Mouse (Mus musculus) brown adipose tissue, adult 24 weeks (tissue): ENCODE measurements around the gene Cdkl4. TPM values are rescaled to one million over a fixed set of nuclear protein-coding genes. Genes with fewer than 3 reads are reported as not detected.
A peak's percentile ranks its signal among the peaks of the same experiment; 100 is the strongest.

ENCODE experiments used
- H3K27ac ChIP-seq: fragments of 200-500 bp; replicated peaks from 2 replicates; pipeline ENCODE4 v1.5.1; 2012; ENCODE audit warnings: low read depth, mild to moderate bottlenecking, low read length
- H3K4me1 ChIP-seq: fragments of 200-500 bp; 2 replicates; pipeline ENCODE4 v1.6.1; 2012; ENCODE audit warnings: low read length, mixed read lengths; ENCODE audit not compliant: control insufficient read depth, insufficient read depth, insufficient read length
- H3K4me3 ChIP-seq: fragments of 200-500 bp; 2 replicates; pipeline ENCODE4 v1.5.1; 2012; ENCODE audit warnings: low read depth, mild to moderate bottlenecking, low read length, moderate library complexity; ENCODE audit not compliant: insufficient read depth
- polyA plus RNA-seq: library from polyadenylated mRNA; stranded (reverse); fragments of >200 nt; gene quantifications from 2 replicates; pipeline ENCODE4 v1.2.4, GENCODE M21; 2012; ENCODE audit not compliant: missing spikeins, insufficient read depth, insufficient read length

Cdkl4 gene
- not detected in 2 replicates for polyA plus RNA-seq

DNA sequence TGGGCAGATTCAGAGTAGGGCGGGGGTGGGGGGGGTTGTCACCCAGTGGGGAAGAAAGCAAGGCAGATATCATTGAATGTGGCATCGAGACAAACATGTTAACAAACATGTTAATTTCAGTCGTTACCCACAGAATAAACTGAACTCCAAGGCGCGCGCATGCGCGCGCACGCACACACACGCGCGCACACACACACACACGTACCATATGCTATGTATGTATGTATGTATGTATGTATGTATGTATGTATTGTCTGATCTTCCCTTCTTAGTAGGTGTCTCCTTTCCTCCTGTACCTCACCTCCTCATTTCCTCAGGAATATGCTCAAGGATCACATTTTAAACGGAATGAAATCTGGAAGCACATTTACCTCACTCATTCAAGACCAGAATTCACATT is at the start of gene Cdkl4:
Gene Cdkl4, minus strand, starts transcription at position 175 of the 400 bp plus-strand sequence.
- H3K4me3 ChIP-seq: 0 out of 2 replicates have a peak within 1 kb of the TSS, but pooled peaks have one; percentile 4
- no peaks in the 10 kb centered on the region; the same call in 1 of the 2 replicates for H3K4me1 ChIP-seq
- no peak within 1 kb of the TSS for H3K27ac ChIP-seq

- Histone ChIP-seq H3K4me3 (no peak overlapping the region), H3K4me1 (no peaks in the 10 kb centered on the region), H3K27ac (no peak overlapping the region)
Measured at GRCm38 (mm10) chr17:80624979-80625378, 47.4 kb upstream of the Cdkl4 start.

DNA sequence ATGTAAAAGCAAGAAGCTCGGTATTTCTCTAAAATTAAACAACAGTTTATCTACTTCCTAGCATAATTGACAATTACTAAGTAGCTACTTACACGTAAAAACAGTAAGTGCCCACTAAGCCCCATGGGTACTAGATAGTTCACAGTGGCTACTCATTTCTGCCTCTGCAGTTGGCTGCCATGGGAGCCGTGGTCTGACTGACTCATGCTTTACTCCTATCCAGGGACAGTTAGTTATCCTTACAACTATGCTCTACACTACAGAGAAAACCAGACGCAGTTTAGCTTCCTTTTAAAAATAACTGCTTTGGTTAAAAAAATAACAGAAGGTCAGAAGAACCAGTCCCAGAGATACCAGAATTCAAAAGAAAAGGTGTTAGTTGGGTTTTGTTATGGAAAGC is 44.1 kb upstream of the Cdkl4 start:
- Histone ChIP-seq H3K4me1 (no peaks in the 10 kb centered on the region), H3K27ac (no peak overlapping the region), H3K4me3 (no peak overlapping the region)

- Histone ChIP-seq H3K27ac (no peak overlapping the region), H3K4me3 (no peak overlapping the region), H3K4me1 (no peaks in the 10 kb centered on the region)
Measured at GRCm38 (mm10) chr17:80620786-80621423, 43.3 kb upstream of the Cdkl4 start.

DNA sequence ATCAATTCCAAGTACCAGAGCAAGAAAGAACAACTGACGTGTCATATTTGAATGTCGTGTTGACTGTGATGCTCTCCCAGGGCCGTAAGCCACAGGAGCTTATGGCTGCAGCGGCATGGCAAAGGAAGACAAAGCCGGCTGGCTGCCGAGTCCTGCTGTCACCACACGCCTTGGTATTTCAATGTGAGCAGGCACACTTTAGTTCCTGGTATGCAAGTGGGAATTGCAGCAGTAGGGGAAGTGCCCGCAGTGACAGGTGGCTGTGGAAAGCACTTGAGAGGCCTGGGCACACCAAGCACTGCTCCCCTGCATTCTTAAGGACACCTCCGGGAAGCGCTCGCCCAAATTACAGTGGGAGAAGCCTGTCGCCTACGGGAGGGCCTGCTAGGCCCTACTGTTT is 41.9 kb upstream of the Cdkl4 start:
- no peak overlapping the region for H3K27ac ChIP-seq
- no peaks in the 10 kb centered on the region for H3K4me1 ChIP-seq
- no peak overlapping the region for H3K4me3 ChIP-seq

DNA sequence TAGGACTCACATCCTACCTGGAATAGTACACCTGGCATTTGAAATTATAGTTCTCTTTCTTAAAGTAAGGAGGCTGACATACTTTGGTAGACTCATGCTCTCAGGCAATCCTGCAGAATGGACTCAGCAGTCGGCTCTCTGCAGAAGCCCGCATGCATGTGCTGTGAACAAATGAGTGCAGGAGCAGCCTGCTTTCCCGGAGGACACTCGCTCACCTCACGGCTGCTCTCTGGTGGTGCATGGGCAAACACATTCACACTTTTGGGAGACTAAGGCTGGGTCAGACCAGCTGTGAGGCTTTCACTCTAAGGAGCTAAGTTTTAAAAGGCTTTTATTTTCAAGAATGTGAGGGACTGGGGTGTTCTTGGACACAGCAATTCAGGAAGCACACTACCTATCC is 41.3 kb upstream of the Cdkl4 start:
- Histone ChIP-seq H3K4me1 (no peaks in the 10 kb centered on the region), H3K27ac (no peak overlapping the region), H3K4me3 (no peak overlapping the region)

GRCm38 (mm10) chr17:80603806-80604205 is 26.2 kb upstream of the Cdkl4 start:
- Histone ChIP-seq H3K4me1 (no peaks in the 10 kb centered on the region), H3K27ac (no peak overlapping the region), H3K4me3 (no peak overlapping the region)

DNA sequence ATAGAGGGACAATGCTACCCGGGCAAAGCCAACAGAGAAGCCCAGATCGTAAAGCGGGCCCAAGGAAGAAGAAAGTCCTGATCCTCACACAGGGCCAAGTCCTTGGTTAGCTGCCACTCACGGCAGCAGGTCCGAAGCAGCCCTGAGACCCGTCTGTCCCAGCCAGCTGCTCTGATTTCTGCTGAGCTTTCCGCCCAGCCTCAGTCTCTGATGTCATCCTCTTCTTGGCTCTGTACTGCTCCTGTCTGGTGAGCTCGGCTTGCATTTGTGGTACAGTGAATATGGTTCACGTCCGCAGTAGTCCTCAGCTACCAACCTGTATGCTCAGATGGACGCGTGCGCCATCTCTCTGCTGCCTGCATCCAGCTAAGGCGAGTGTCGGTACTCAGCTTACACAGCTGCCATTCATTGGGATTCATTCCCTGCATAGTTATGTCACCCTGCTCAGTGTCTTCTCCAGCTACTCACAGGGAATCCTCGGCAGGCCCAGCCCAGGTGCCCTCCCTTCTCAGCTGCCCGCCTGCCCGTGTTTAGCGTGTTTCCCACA is 25.5 kb upstream of the Cdkl4 start:
- Histone ChIP-seq H3K4me1 (no peaks in the 10 kb centered on the region), H3K27ac (no peak overlapping the region), H3K4me3 (no peak overlapping the region)

- H3K4me1 ChIP-seq: no peaks in the 10 kb centered on the region
- no peak overlapping the region for H3K27ac ChIP-seq
- H3K4me3 ChIP-seq: no peak overlapping the region
Measured at GRCm38 (mm10) chr17:80601371-80601770, 23.8 kb upstream of the Cdkl4 start.

- H3K4me3 ChIP-seq: no peak overlapping the region
- H3K4me1 ChIP-seq: no peaks in the 10 kb centered on the region
- no peak overlapping the region for H3K27ac ChIP-seq
Measured at GRCm38 (mm10) chr17:80583051-80583450, 5.4 kb upstream of the Cdkl4 start.

DNA sequence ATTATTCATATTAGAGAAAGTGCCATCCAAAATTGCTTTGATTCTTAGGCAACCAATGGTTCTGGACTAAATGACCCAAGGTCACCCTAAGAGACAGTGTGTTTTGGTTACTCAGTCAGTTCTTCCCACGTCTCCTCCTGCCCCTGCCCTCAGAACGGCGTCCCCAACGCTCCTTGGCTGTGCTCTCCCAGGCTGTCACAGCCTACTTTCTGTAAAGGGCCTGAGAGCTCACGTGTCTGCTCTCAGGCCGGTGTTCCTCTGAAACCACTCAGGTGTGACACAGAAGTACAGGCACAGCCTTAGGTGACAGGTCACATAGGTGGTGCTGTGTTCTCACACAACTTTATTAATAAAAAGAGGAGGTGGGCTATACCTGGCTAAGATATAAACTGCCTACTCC is 2.3 kb upstream of the Cdkl4 start:
- no peaks in the 10 kb centered on the region for H3K4me1 ChIP-seq
- no peak overlapping the region for H3K4me3 ChIP-seq
- H3K27ac ChIP-seq: no peak overlapping the region

DNA sequence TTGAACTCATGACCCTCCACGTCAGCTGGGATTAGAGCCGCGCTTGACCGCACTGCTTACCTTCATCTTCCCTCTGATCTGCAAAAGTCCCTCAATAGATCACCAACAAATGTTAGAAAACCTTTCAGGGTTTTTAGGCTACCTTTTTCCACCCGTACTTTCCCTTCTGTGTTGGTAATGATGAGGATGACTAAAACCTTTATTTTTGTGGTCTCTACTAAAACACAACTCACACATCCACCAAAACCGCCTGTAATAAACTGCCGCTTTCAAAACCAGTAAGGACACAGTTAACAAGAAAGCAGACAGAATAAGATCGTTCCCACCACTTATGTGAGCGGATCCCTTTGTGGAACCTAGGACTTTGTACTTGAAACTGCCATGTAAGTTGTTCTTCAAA is 1.5 kb upstream of the Cdkl4 start:
- Histone ChIP-seq H3K4me3 (no peak overlapping the region), H3K27ac (no peak overlapping the region), H3K4me1 (no peaks in the 10 kb centered on the region; the same call in 1 of the 2 replicates)

GRCm38 (mm10) chr17:80578041-80578440 is 428 bp upstream of the Cdkl4 start:
- no peaks in the 10 kb centered on the region; the same call in 1 of the 2 replicates for H3K4me1 ChIP-seq
- H3K4me3 ChIP-seq: no peak overlapping the region
- no peak overlapping the region for H3K27ac ChIP-seq

GRCm38 (mm10) chr17:80577214-80577613 is 399 bp downstream of the Cdkl4 start:
- Histone ChIP-seq H3K27ac (no peak overlapping the region), H3K4me3 (0 out of 2 replicates have a peak overlapping the region, but pooled peaks have one; percentile 4), H3K4me1 (no peaks in the 10 kb centered on the region; the same call in 1 of the 2 replicates)

DNA sequence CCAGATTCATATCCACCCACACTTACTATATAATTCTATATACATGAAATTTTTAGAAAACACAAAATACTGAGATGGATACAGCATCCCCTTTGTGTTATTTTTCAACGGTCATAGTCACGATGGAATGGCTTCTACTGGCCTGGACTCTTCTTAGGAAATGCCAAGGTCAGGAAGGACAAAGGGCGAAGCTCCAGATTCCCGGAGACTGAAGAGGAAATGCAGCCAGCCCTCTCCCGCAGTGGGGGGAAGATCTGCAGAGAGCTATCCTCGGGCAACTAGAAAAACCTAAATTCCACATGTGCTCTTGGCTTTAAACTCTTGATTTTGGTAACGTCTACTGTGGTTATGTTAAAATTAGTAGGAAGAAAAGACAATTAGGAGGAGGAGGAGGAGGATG is 2.6 kb downstream of the Cdkl4 start:
- Histone ChIP-seq H3K4me1 (no peaks in the 10 kb centered on the region; the same call in 1 of the 2 replicates), H3K27ac (no peak overlapping the region), H3K4me3 (no peak overlapping the region)

GRCm38 (mm10) chr17:80574471-80574965 is 3.1 kb downstream of the Cdkl4 start:
- H3K27ac ChIP-seq: no peak overlapping the region
- no peak overlapping the region for H3K4me3 ChIP-seq
- H3K4me1 ChIP-seq: no peaks in the 10 kb centered on the region; the same call in 1 of the 2 replicates
